Mouse (Mus musculus): ENCODE results near the gene Ccdc34. TPM values are rescaled to one million over a fixed set of nuclear protein-coding genes. Genes with fewer than 3 reads are reported as not detected.
A peak's percentile ranks its signal among the peaks of the same experiment; 100 is the strongest.

The Ccdc34 gene
- polyA plus RNA-seq (2015; fragmentation: Nextera tagmentation; extraction: Ambion mirVana) = 47.1 and 49.5 TPM in 2 replicates

GRCm38 (mm10) chr2:110017616-110018505 lies at the start of gene Ccdc34:
Gene Ccdc34, plus strand, starts transcription at chr2:110017817.
- peak within 1 kb of the TSS; percentile 83 for H3K9ac ChIP-seq
- under 1% methylated on average over 55 of the region's 55 CpGs for WGBS
- no peaks in the 10 kb centered on the region for H3K27me3 ChIP-seq
- peaks cover 28% of the 10 kb centered on the region for H3K36me3 ChIP-seq
- H3K4me3 ChIP-seq (replicated peaks) = peak within 1 kb of the TSS; percentile 79
- peak within 1 kb of the TSS; percentile 93 for H3K27ac ChIP-seq
- peak; percentile 99 for ATAC-seq (replicated peaks; ENCODE audit: low FRiP score)
- H3K4me1 ChIP-seq = peaks cover 18% of the 10 kb centered on the region
- H3K4me2 ChIP-seq = peak within 1 kb of the TSS; percentile 61
- H3K9me3 ChIP-seq (replicated peaks) = no peaks in the 10 kb centered on the region

- no peak for ATAC-seq (replicated peaks; ENCODE audit: low FRiP score)
- Histone ChIP-seq H3K27ac (no peak overlapping the region), H3K9me3 (replicated peaks) (no peaks in the 10 kb centered on the region), H3K4me1 (peaks cover 27% of the 10 kb centered on the region), H3K9ac (no peak overlapping the region), H3K36me3 (no peaks in the 10 kb centered on the region), H3K4me2 (no peak overlapping the region), H3K27me3 (no peaks in the 10 kb centered on the region), H3K4me3 (replicated peaks) (no peak overlapping the region)
- WGBS = 85% methylated on average over 3 of the region's 3 CpGs
Measured at GRCm38 (mm10) chr2:109969381-109969780, 48.2 kb upstream of the Ccdc34 start.

GRCm38 (mm10) chr2:109969926-109970532 lies 47.6 kb upstream of the Ccdc34 start:
- Histone ChIP-seq H3K4me3 (replicated peaks) (no peak overlapping the region), H3K27ac (no peak overlapping the region), H3K4me1 (peaks cover 27% of the 10 kb centered on the region), H3K36me3 (0 out of 2 replicates have a peak, but pooled peaks cover under 1% of the 10 kb centered on the region), H3K4me2 (no peak overlapping the region), H3K27me3 (no peaks in the 10 kb centered on the region), H3K9ac (no peak overlapping the region), H3K9me3 (replicated peaks) (no peaks in the 10 kb centered on the region)
- 31% methylated on average over 10 of the region's 10 CpGs for WGBS
- no peak for ATAC-seq (replicated peaks; ENCODE audit: low FRiP score)

GRCm38 (mm10) chr2:109970744-109971410 lies 46.7 kb upstream of the Ccdc34 start:
- no peaks in the 10 kb centered on the region for H3K27me3 ChIP-seq
- H3K4me1 ChIP-seq = peaks cover 27% of the 10 kb centered on the region
- WGBS = 38% methylated on average over 8 of the region's 8 CpGs
- H3K4me2 ChIP-seq = no peak overlapping the region
- no peak for ATAC-seq (replicated peaks; ENCODE audit: low FRiP score)
- no peak overlapping the region for H3K27ac ChIP-seq
- no peaks in the 10 kb centered on the region for H3K9me3 ChIP-seq (replicated peaks)
- H3K4me3 ChIP-seq (replicated peaks) = no peak overlapping the region
- H3K9ac ChIP-seq = no peak overlapping the region
- H3K36me3 ChIP-seq = peaks cover 9% of the 10 kb centered on the region

- H3K9me3 ChIP-seq (replicated peaks) = no peaks in the 10 kb centered on the region
- WGBS = 88% methylated on average over 2 of the region's 2 CpGs
- no peak for ATAC-seq (replicated peaks; ENCODE audit: low FRiP score)
- H3K4me3 ChIP-seq (replicated peaks) = no peak overlapping the region
- H3K27me3 ChIP-seq = no peaks in the 10 kb centered on the region
- H3K4me1 ChIP-seq = peaks cover 27% of the 10 kb centered on the region
- H3K4me2 ChIP-seq = no peak overlapping the region
- no peak overlapping the region for H3K9ac ChIP-seq
- H3K36me3 ChIP-seq = peaks cover 10% of the 10 kb centered on the region
- no peak overlapping the region for H3K27ac ChIP-seq
Measured at GRCm38 (mm10) chr2:109972310-109972709, 45.3 kb upstream of the Ccdc34 start.

GRCm38 (mm10) chr2:109972922-109973321 lies 44.7 kb upstream of the Ccdc34 start:
- Histone ChIP-seq H3K27me3 (no peaks in the 10 kb centered on the region), H3K27ac (no peak overlapping the region), H3K4me3 (replicated peaks) (no peak overlapping the region), H3K4me2 (no peak overlapping the region), H3K4me1 (peaks cover 27% of the 10 kb centered on the region), H3K9ac (no peak overlapping the region), H3K9me3 (replicated peaks) (no peaks in the 10 kb centered on the region), H3K36me3 (peaks cover 10% of the 10 kb centered on the region)
- no peak for ATAC-seq (replicated peaks; ENCODE audit: low FRiP score)
- 69% methylated on average over 7 of the region's 7 CpGs for WGBS

- Histone ChIP-seq H3K9me3 (replicated peaks) (no peaks in the 10 kb centered on the region), H3K4me1 (peaks cover 17% of the 10 kb centered on the region), H3K27me3 (no peaks in the 10 kb centered on the region), H3K36me3 (peaks cover 10% of the 10 kb centered on the region), H3K4me3 (replicated peaks) (no peak overlapping the region), H3K4me2 (no peak overlapping the region), H3K27ac (no peak overlapping the region), H3K9ac (no peak overlapping the region)
- 94% methylated on average over 7 of the region's 7 CpGs for WGBS
- no peak for ATAC-seq (replicated peaks; ENCODE audit: low FRiP score)
Measured at GRCm38 (mm10) chr2:109974807-109975206, 42.8 kb upstream of the Ccdc34 start.

GRCm38 (mm10) chr2:109976181-109976580 lies 41.4 kb upstream of the Ccdc34 start:
- Histone ChIP-seq H3K9ac (no peak overlapping the region), H3K27me3 (no peaks in the 10 kb centered on the region), H3K27ac (no peak overlapping the region), H3K9me3 (replicated peaks) (no peaks in the 10 kb centered on the region), H3K4me2 (no peak overlapping the region), H3K36me3 (peaks cover 10% of the 10 kb centered on the region), H3K4me3 (replicated peaks) (no peak overlapping the region), H3K4me1 (peaks cover 5% of the 10 kb centered on the region; the same call in 1 of the 2 replicates)
- no peak for ATAC-seq (replicated peaks; ENCODE audit: low FRiP score)
- WGBS = 89% methylated on average over 2 of the region's 2 CpGs

GRCm38 (mm10) chr2:109977322-109977721 lies 40.3 kb upstream of the Ccdc34 start:
- 78% methylated on average over 6 of the region's 6 CpGs for WGBS
- no peak overlapping the region for H3K4me2 ChIP-seq
- H3K27ac ChIP-seq = 0 out of 2 replicates have a peak overlapping the region, but pooled peaks have one; percentile 33
- no peak overlapping the region for H3K9ac ChIP-seq
- no peaks in the 10 kb centered on the region for H3K27me3 ChIP-seq
- no peaks in the 10 kb centered on the region for H3K9me3 ChIP-seq (replicated peaks)
- no peak for ATAC-seq (replicated peaks; ENCODE audit: low FRiP score)
- peaks cover 10% of the 10 kb centered on the region for H3K36me3 ChIP-seq
- peaks cover 5% of the 10 kb centered on the region; the same call in 1 of the 2 replicates for H3K4me1 ChIP-seq
- H3K4me3 ChIP-seq (replicated peaks) = no peak overlapping the region

- Histone ChIP-seq H3K27me3 (no peaks in the 10 kb centered on the region), H3K27ac (no peak overlapping the region), H3K4me1 (peaks cover 11% of the 10 kb centered on the region), H3K9ac (no peak overlapping the region), H3K4me3 (replicated peaks) (no peak overlapping the region), H3K4me2 (no peak overlapping the region), H3K36me3 (peaks cover 10% of the 10 kb centered on the region), H3K9me3 (replicated peaks) (no peaks in the 10 kb centered on the region)
- ATAC-seq (replicated peaks; ENCODE audit: low FRiP score) = no peak
Measured at GRCm38 (mm10) chr2:109979209-109979608, 38.4 kb upstream of the Ccdc34 start.

- no peak for ATAC-seq (replicated peaks; ENCODE audit: low FRiP score)
- H3K27ac ChIP-seq = no peak overlapping the region
- 72% methylated on average over 6 of the region's 6 CpGs for WGBS
Measured at GRCm38 (mm10) chr2:109983435-109983834, 34.2 kb upstream of the Ccdc34 start.

GRCm38 (mm10) chr2:109984930-109985329 lies 32.7 kb upstream of the Ccdc34 start:
- ATAC-seq (replicated peaks; ENCODE audit: low FRiP score) = no peak
- no peak overlapping the region for H3K27ac ChIP-seq
- H3K9ac ChIP-seq = no peak overlapping the region
- no peak overlapping the region for H3K4me3 ChIP-seq (replicated peaks)
- no peaks in the 10 kb centered on the region for H3K9me3 ChIP-seq (replicated peaks)
- H3K4me1 ChIP-seq = peaks cover 58% of the 10 kb centered on the region
- no peaks in the 10 kb centered on the region for H3K36me3 ChIP-seq
- no peak overlapping the region for H3K4me2 ChIP-seq
- 67% methylated on average over 1 of the region's 1 CpGs for WGBS
- no peaks in the 10 kb centered on the region for H3K27me3 ChIP-seq

More at GRCm38 (mm10) chr2:109983435-109983834, 34.2 kb upstream of the Ccdc34 start:
- no peaks in the 10 kb centered on the region for H3K36me3 ChIP-seq
- H3K4me2 ChIP-seq = no peak overlapping the region
- peaks cover 49% of the 10 kb centered on the region for H3K4me1 ChIP-seq
- H3K9me3 ChIP-seq (replicated peaks) = no peaks in the 10 kb centered on the region
- no peak overlapping the region for H3K9ac ChIP-seq
- H3K4me3 ChIP-seq (replicated peaks) = no peak overlapping the region
- H3K27me3 ChIP-seq = no peaks in the 10 kb centered on the region

Data from kidney, embryonic 15.5 days (tissue).